Mouse (Mus musculus) ES-Bruce4 (cell line): ENCODE results near the gene Adk. TPM values are rescaled to one million over a fixed set of nuclear protein-coding genes. Genes with fewer than 3 reads are reported as not detected.

ENCODE experiments used
- H3K27ac ChIP-seq: 2 replicates; pipeline ENCODE4 v1.5.1; 2012; ENCODE audit warnings: low read length, inconsistent platforms; ENCODE audit not compliant: insufficient read depth
- H3K27me3 ChIP-seq: 2 replicates; pipeline ENCODE4 v1.6.1; 2012; ENCODE audit warnings: mild to moderate bottlenecking, low read length, inconsistent platforms; ENCODE audit not compliant: control insufficient read depth, poor library complexity, insufficient read depth, severe bottlenecking
- H3K36me3 ChIP-seq: 2 replicates; pipeline ENCODE4 v1.6.1; 2012; ENCODE audit warnings: inconsistent platforms, mild to moderate bottlenecking, low read length, moderate library complexity; ENCODE audit not compliant: control insufficient read depth, poor library complexity, insufficient read depth, severe bottlenecking
- H3K4me1 ChIP-seq: one replicate; pipeline ENCODE4 v1.8.1; 2011; ENCODE audit warnings: low read length; ENCODE audit not compliant: control insufficient read depth, insufficient read depth
- H3K4me3 ChIP-seq: 2 replicates; pipeline ENCODE4 v1.5.1; 2011; ENCODE audit warnings: low read depth, mild to moderate bottlenecking, low read length
- H3K9ac ChIP-seq: 2 replicates; pipeline ENCODE4 v1.6.1; 2012; ENCODE audit warnings: low read depth, mild to moderate bottlenecking, inconsistent platforms; ENCODE audit not compliant: poor library complexity, severe bottlenecking
- H3K9me3 ChIP-seq: replicated peaks from 2 replicates; pipeline ENCODE4 v1.6.1; 2012; ENCODE audit warnings: mild to moderate bottlenecking, low read length, inconsistent platforms; ENCODE audit not compliant: control insufficient read depth, poor library complexity, insufficient read depth, severe bottlenecking
- CTCF ChIP-seq: IDR thresholded peaks from one replicate; pipeline ENCODE4 v1.8.1; 2011; ENCODE audit warnings: low read depth, low read length
- EP300 ChIP-seq: IDR thresholded peaks from 2 replicates; pipeline ENCODE4 v1.6.1; 2011; ENCODE audit warnings: low read depth, low read length; ENCODE audit not compliant: insufficient read depth
- POLR2A ChIP-seq: IDR thresholded peaks from one replicate; pipeline ENCODE4 v1.8.1; 2011; ENCODE audit warnings: low read length; ENCODE audit not compliant: insufficient read depth
- polyA plus RNA-seq: library from polyadenylated mRNA; stranded (reverse); fragments of >200 nt; gene quantifications from 2 replicates; pipeline ENCODE4 v1.2.4, GENCODE M21; 2011; ENCODE audit warnings: low read depth; ENCODE audit not compliant: missing spikeins, insufficient read depth, insufficient read length

Adk gene
- 110 and 117 TPM in 2 replicates for polyA plus RNA-seq

GRCm38 (mm10) chr14:21052112-21052780, at the start of gene Adk, which contains the start of gene Ap3m1:
Adk (plus strand) TSS chr14:21052574.
Ap3m1 (minus strand) TSS chr14:21052508.
- H3K4me3 ChIP-seq = peak within 1 kb of the TSS; percentile 91
- peaks cover 2% of the 10 kb centered on the region; the same call in 1 of the 2 replicates for H3K36me3 ChIP-seq
- TF ChIP-seq EP300 (no peak), POLR2A (no peak), CTCF (no peak)
- no peaks in the 10 kb centered on the region for H3K4me1 ChIP-seq
- no peaks in the 10 kb centered on the region for H3K27me3 ChIP-seq
- H3K27ac ChIP-seq = peak within 1 kb of the TSS; percentile 62
- no peaks in the 10 kb centered on the region for H3K9me3 ChIP-seq
- peak within 1 kb of the TSS; percentile 60 for H3K9ac ChIP-seq

- Histone ChIP-seq H3K4me1 (no peaks in the 10 kb centered on the region), H3K9ac (no peak overlapping the region), H3K36me3 (peaks cover 6% of the 10 kb centered on the region; the same call in 1 of the 2 replicates), H3K4me3 (no peak overlapping the region), H3K27me3 (no peaks in the 10 kb centered on the region), H3K9me3 (no peaks in the 10 kb centered on the region), H3K27ac (no peak overlapping the region)
- TF ChIP-seq POLR2A (no peak), EP300 (no peak), CTCF (no peak)
Observed at GRCm38 (mm10) chr14:21013800-21014334, 38.5 kb upstream of the Adk start.

GRCm38 (mm10) chr14:21017871-21018270, 34.5 kb upstream of the Adk start:
- TF ChIP-seq POLR2A (no peak), EP300 (no peak), CTCF (no peak)
- Histone ChIP-seq H3K9ac (no peak overlapping the region), H3K27ac (no peak overlapping the region), H3K4me1 (no peaks in the 10 kb centered on the region), H3K4me3 (no peak overlapping the region), H3K9me3 (no peaks in the 10 kb centered on the region), H3K36me3 (peaks cover 6% of the 10 kb centered on the region; the same call in 1 of the 2 replicates), H3K27me3 (no peaks in the 10 kb centered on the region)

- no peak overlapping the region for H3K27ac ChIP-seq
- no peaks in the 10 kb centered on the region for H3K9me3 ChIP-seq
- H3K36me3 ChIP-seq = peaks cover 6% of the 10 kb centered on the region; the same call in 1 of the 2 replicates
- H3K4me3 ChIP-seq = no peak overlapping the region
- H3K9ac ChIP-seq = no peak overlapping the region
- no peaks in the 10 kb centered on the region for H3K4me1 ChIP-seq
- TF ChIP-seq CTCF (no peak), EP300 (no peak)
- no peaks in the 10 kb centered on the region for H3K27me3 ChIP-seq
Observed at GRCm38 (mm10) chr14:21018977-21019376, 33.4 kb upstream of the Adk start.

- Histone ChIP-seq H3K9ac (no peak overlapping the region), H3K36me3 (peaks cover 3% of the 10 kb centered on the region; the same call in 1 of the 2 replicates), H3K27me3 (no peaks in the 10 kb centered on the region), H3K4me1 (no peaks in the 10 kb centered on the region), H3K9me3 (no peaks in the 10 kb centered on the region), H3K4me3 (no peak overlapping the region), H3K27ac (no peak overlapping the region)
- TF ChIP-seq CTCF = no peak
- TF ChIP-seq EP300 = no peak
- TF ChIP-seq POLR2A = no peak
Observed at GRCm38 (mm10) chr14:21020435-21020834, 31.9 kb upstream of the Adk start.

GRCm38 (mm10) chr14:21027542-21027941, 24.8 kb upstream of the Adk start:
- H3K27ac ChIP-seq = no peak overlapping the region
- no peak overlapping the region for H3K4me3 ChIP-seq
- H3K4me1 ChIP-seq = no peaks in the 10 kb centered on the region
- H3K36me3 ChIP-seq = peaks cover 4% of the 10 kb centered on the region
- H3K9ac ChIP-seq = no peak overlapping the region
- no peaks in the 10 kb centered on the region for H3K27me3 ChIP-seq
- no peak for TF ChIP-seq CTCF
- no peak for TF ChIP-seq POLR2A
- TF ChIP-seq EP300 = no peak
- H3K9me3 ChIP-seq = no peaks in the 10 kb centered on the region
